Mouse (Mus musculus) neural tube, embryonic 10.5 days (tissue): ENCODE results near the gene Pnpla2.

Experiments
- DNase-seq: peaks from one replicate; pipeline ENCODE4 v3.0.0-alpha.2; 2017; ENCODE audit warnings: low spot score; ENCODE audit errors: extremely low spot score

The Pnpla2 gene

DNA sequence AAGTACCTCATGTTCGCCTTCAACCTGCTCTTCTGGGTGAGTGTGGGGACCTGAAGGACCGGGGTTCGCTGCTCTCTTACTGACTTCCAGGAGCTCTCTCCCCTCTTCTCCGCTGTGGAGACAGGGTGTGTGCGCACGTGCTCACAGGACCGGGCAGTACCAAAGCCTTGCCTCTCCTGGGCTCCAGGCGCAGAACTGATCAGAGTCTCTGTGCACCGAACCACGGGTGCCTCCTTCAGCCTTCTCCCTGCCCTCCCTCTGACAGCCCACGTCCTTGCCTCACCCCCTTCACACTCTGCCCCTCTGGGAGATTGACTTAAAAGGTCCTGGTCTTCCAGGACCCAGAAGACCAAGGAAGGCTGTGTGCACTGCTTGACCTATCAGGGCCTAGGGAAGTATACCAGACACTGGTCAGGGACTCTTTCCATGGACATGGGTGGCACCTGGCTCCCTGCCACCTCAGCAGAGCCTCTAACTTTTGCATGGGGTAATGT lies 27.6 kb downstream of the Pnpla2 start:
- no peak for DNase-seq

DNA sequence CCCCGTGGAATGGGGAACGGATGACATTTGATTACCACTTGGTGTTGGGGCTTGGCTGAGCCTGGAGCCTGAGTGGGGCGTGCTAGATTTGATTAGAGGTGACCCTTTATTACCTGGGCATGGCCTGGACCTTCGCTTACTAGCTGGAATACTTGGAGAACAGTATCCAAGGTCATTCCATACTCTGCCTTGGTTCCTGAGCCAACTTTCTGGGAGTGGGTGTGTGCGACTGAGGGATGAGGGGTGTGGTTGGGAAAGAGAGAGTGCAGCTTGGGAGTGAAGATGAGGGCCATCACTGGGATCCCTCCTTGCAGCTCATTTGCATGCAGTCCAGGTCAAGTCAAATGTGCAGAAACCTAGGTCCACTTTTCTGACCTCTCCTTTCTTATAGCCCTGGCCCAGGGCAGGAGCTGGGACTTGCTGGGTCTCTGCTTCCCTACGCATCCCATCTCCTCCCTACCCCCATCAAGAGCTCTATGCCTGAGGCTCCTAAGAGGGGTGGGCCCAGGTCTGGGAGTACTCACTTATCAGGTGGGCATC lies 28.2 kb downstream of the Pnpla2 start:
- DNase-seq: no peak

- no peak for DNase-seq
Measured at GRCm38 (mm10) chr7:141484186-141485120, 29.5 kb downstream of the Pnpla2 start.

- DNase-seq: no peak
Measured at GRCm38 (mm10) chr7:141485186-141485585, 30.2 kb downstream of the Pnpla2 start.

DNA sequence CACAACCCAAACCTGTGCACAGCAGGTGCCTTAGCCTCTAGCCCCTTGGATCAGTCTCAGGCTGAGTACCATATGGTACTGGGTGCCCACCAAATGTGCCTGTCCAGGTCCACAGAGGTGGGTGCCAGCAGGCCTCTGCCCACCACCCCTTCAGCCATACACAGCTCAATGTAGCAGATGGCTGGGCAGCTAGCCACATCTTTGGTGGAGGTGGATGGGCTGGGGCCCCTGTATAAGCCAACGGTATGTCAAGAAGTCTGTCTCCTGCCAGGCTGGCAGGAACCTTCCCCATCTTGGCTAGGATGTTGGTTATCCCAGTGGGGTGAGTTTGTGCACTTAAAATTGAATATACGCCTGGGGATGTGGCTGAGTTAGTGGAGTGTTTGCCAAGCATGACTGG lies 30.6 kb downstream of the Pnpla2 start:
- DNase-seq: no peak

- DNase-seq: no peak
Measured at GRCm38 (mm10) chr7:141486239-141486638, 31.2 kb downstream of the Pnpla2 start.

- no peak for DNase-seq
Measured at GRCm38 (mm10) chr7:141487141-141487540, 32.1 kb downstream of the Pnpla2 start.

GRCm38 (mm10) chr7:141491151-141491550 lies 36.2 kb downstream of the Pnpla2 start:
- no peak for DNase-seq

GRCm38 (mm10) chr7:141492738-141493137 lies 37.7 kb downstream of the Pnpla2 start:
- DNase-seq: no peak

DNA sequence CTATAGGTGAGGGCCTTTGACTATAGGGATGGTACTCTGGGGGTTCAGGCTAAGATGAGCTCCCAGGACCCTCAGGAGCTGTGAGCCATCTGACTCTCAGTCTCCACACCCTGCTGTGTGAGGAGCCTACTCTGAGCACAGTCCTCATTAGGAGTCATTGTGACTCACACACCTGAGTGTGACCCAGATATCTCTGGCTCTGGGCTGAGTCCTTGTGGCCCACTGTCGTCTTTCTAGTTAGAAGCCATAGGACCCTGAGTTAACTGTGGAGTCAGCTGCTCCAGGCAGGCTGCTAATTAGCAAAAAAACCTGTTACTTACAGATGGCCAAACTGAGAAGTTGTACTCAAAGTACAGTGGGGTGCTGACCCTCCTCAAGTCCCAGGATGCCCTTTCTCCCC lies 38.7 kb downstream of the Pnpla2 start:
- DNase-seq: no peak

GRCm38 (mm10) chr7:141495379-141495778 lies 40.4 kb downstream of the Pnpla2 start:
- no peak for DNase-seq

GRCm38 (mm10) chr7:141495940-141496339 lies 40.9 kb downstream of the Pnpla2 start:
- no peak for DNase-seq

DNA sequence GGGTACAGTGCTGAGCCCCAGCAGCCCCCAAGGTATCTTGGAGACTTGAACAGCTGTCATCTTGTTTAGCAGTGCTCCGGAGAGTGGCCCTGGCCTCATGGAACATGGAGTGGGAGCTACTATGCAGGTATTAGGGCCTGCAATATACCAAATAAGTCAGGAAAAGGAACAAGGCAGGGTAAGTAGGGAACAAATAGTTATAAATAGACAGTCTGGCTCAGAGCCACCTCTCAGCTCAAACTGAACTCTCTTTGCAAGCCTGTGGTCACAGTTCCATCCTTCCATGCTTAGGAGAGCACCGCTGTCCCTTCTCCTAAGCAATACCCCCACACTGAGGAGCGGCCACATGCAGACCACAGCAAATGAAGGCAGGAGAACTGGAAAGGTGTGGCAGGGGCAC lies 42.6 kb downstream of the Pnpla2 start:
- no peak for DNase-seq

- DNase-seq: no peak
Measured at GRCm38 (mm10) chr7:141501820-141502555, 47.0 kb downstream of the Pnpla2 start.

DNA sequence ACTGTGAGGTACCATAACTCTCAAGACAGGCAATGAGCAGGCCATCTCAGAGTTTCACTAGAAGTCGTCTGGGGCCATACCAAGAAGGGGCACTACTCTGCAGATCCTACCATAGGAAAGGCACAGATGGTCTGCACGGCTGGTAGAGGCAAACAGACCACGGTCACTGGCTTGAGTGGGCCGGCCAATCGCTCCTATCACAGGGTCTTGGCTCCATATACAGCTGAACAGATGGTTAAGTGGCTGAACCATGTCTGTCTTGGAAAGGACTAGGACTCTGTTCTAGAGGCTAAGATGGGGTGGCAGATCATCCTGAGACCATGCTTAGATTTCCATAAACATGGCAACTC lies 47.5 kb downstream of the Pnpla2 start:
- no peak for DNase-seq

GRCm38 (mm10) chr7:141506278-141506677 lies 51.3 kb downstream of the Pnpla2 start:
- DNase-seq: no peak

DNA sequence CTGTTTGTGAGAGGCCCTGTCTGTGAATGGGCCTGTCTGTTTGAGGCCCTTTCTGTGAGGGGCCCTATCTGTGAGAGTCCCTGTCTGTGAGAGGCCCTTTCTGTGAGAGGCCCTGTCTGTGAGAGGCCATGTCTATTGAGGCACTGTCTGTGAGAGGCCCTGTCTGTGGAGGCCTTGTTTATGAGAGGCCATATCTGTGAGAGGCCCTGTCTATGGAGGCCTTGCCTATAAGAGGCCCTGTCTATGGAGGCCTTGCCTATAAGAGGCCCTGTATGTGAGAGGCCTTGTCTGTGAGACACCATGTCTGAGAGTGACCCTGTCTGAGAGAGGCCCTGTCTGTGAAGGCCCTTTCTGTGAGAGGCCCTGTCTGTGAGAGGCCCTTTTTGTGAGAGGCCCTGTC lies 53.2 kb downstream of the Pnpla2 start:
- DNase-seq: no peak

DNA sequence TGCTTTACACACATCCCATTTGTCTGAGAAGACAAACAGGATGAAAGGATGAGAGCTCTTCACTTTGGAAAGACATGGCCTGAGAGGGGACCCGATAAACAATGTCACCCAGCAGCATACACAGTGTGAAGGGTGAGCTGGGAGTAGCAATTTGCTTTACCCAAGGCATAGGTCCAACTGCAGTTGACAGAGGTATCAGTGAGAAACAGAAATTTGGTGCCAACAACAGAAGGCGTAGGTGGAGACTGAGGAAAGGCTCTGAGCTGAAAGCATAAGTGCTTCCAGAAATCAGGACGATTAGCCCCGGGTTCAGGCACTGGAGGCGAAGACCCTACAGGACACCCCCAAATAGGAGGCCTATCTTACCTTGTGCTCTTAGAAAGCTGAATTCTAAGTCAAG lies 55.2 kb downstream of the Pnpla2 start:
- DNase-seq: no peak
